Mouse (Mus musculus) cerebellum, adult 9-10 months (tissue): ENCODE results near the gene Ddi2.
"Not testable (repeated sequence)": the region's sequence is repeated elsewhere in the genome, so short reads cannot be mapped to it uniquely, and the experiment has no call there.

Experiments
- DNase-seq: peaks from one replicate; pipeline ENCODE4 v3.0.0; 2022

The Ddi2 gene

DNA sequence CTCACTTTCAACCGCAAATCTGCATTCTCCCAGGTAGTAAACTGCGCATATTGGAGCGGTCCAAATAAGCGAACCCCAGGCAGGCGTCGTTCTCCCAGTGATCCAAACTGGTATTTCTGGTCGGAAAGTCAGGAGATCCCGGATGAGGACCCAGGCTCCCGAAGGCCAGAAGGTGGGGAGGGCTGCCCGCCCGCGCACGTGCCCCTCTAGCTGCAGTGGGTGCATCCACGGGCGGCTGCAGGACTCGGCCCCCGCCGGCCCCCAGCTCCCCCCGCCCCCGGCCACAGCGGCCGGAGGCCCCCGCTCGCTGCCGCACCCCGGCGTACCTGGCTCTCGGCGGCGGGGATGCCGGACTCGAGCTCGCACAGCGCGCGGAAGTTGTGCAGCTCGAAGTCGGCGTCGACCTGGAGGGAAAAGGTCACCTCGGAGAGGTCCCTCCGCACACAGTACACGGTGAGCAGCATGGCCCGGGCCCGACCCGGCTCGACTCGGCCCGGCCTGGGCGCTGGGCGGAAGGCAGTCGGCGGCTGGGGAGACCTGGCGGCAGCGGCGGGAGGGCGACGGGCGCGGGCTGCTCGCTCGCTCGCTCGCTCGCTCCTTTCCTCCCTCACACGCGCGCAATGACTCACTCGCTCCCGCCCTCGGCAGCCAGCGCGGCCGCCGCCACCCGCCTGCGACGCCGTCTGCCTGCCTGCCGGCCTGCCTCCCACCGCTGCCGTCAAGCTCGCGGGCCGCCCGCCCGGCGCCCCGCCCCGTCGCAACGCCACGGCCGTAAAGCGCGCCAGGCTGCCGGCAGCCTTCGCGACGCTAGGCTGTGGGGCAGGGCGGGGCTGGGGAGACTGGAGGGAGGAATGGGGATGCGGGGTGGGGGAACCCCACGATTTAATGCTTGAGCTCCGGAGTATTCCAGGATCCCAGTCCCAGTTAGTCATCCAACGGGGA lies at the start of gene Ddi2:
Gene Ddi2 (minus strand): TSS at position 689 of the 942 bp plus-strand sequence.
- peak; percentile 89 for DNase-seq

DNA sequence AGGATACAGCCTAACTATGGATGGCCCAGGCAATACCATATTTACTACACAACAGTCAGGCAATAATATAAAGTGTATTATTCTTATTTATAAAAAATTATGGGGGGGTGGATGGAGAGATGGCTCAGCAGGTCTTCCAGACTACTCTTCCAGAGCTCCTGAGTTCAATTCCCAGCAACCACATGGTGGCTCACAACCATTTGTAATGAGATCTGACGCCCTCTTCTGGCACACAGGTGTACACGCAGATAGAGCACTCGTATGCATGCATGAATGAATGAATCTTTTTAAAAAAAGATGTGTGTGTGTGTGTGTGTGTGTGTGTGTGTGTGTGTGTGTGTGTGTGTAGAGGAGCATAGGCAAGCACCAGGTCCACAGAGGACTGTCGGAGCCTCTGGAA lies 49.8 kb upstream of the Ddi2 start:
- not testable (repeated sequence) for DNase-seq

DNA sequence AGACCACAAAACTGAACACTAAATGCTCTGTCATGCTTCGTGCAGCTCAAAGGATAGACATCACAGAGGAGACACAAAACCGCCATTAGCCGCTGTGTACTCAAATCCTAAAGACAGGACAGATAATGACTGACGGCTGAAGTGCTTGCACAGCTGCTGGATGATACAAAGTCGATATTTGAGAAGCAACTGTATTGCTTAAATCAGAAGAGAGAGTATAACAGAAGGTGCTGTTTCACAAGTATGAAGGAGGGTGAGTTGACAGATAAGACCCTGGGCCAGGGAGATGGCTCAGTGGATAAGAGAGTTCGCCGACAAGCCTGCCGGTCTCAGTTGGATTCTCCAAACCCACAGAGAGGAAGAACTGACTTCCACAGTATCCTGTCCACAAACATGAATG lies 48.6 kb upstream of the Ddi2 start:
- no peak for DNase-seq

DNA sequence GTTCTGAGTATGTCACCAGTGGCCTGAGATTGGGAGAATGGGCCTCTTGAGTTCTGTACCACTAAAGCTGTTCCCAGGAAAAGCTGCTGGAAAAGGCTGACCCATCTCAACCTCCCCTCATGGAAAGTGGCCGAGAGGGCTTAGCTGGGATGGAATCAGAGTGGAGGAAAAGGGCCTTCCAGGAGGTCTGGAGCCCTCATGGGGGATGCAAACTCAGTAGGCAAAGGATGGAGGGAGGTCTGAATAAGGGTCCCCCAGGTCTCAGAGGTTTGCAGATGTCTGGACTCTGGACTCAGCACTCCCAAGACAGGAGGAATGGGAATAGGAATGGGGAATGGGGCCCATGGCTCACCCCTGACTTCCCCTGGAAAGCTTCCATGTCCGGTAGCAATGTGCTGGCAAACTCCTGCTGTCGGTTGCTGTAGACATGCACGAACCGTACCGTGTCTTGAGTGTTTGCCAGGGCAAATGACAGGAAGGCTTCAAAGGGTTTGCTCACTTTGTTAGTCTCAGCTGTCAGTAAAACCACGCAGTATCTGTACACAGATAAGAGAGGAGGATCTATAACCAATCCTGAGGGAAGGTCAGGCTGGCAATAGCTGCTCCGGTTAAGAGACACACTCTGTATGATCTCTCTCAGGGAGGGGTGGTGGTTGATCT lies 46.4 kb upstream of the Ddi2 start:
- DNase-seq = no peak

DNA sequence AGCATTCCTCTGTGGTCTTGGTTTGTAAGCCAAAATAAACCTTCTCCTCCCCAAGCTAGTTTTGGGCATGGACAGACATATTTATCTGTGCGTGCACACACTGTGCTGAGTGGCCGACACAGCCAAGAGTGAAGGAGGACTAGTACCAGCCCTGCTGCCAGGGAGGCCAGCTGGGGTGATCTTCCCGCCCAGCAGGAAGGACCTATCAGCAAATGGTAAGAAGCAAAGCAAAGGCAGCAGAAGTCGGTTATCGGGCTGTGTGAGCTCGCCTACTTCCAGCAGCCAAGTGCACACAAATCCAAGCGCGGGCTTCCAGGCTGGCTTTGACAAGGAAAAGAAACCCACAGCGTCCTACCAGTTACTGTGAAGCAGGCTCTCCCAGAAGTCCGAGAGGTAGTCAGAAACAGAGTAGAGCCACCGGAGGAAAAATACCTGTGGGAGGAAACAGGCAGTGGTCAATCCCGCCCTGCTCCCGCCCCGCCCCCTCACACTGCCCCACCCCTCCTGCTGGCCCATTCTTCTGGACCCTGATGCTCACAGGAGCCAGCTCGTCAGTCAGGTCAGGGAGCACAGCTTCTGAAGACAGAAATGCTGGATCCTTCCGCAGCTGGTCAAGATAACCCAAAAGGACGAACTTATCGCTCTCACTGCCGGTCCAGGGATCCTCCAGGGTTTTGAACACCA lies 44.3 kb upstream of the Ddi2 start:
- peak; percentile 81 for DNase-seq

DNA sequence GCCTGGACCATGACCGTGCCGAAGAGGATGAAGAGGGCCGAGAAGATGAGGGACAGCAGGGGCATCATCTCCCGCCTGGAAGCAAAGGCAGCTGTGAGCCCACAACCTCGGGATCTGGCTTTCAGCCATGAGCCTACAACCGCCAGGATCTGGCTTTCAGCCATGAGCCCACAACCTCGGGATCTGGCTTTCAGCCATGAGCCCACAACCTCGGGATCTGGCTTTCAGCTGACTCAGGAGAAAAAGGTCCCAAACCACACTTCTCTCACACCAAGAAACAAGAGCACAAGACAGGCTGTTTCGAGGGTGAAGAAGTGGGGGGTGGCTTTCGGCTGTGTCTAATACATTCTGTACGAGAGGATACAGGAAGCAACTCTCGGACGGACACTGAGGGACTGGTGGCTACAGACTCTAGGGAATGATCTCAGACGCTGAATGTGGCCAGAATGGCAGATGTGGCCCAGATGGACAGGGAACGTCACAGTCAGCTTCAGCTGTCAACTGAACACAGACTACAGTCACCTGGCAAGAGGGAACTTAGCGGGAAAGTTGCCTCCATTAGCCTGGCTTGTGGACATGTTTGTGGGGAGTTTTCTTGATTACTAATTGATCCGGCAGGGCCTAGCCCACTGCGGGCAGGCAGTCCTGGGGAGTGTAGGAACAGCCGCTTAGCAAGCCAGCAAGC lies 43.6 kb upstream of the Ddi2 start:
- peak; percentile 34 for DNase-seq

DNA sequence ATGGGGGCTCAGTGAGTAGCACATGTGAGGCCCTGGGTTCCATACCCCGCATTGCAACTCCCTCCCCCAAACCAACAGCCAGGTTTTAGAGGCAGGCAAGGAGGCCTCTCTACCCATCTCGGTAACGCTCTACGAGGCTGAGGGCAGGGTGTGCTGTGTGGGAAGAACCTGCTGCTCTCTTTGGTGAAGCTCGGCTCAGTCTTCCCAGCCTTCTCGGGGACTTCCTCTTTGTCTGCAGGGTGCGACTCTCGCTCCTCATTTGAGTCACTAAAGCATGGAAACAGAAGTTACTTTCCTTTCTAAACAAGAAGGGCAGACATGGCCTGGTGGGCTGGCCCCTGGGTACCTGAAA lies 43.1 kb upstream of the Ddi2 start:
- DNase-seq = no peak

DNA sequence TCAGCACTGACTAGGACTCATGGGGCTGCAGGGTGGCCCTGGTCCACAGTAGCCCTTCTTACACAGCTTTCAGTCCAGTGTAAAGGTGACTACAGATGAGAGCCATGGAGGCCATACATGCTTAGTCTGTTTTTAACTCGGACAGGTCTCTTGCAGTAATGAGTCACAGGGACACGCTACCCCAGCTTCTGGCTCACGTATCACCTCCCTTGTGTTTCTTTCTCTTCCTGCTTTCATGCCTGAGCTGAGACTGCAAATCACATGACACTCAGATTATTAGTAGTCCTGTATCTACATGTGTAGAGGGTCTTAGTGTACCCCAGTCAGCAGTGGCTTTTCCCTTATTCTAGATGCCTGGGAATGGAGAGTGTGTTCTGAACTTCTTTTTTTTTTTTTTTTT lies 41.8 kb upstream of the Ddi2 start:
- DNase-seq = no peak

DNA sequence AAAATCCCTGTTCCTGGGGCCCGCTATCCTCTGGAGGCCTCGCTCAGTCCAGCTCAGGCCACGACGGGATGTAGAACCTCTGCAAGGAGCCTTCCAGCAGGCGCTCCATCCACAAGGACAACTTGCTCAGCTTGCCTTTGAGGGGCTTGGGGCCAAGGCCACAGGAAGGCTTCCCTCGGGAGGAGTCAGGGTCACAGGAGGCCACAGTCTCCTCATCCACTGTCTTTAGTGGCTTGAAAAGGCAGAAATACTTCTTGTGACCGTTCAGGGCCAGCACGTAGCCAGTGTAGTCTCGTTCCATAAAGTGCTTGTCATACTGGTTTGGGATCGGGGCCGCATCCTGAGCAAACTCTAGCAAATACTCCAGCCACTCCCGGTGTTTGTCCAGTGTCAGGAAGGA lies 40.3 kb upstream of the Ddi2 start:
- DNase-seq = no peak

DNA sequence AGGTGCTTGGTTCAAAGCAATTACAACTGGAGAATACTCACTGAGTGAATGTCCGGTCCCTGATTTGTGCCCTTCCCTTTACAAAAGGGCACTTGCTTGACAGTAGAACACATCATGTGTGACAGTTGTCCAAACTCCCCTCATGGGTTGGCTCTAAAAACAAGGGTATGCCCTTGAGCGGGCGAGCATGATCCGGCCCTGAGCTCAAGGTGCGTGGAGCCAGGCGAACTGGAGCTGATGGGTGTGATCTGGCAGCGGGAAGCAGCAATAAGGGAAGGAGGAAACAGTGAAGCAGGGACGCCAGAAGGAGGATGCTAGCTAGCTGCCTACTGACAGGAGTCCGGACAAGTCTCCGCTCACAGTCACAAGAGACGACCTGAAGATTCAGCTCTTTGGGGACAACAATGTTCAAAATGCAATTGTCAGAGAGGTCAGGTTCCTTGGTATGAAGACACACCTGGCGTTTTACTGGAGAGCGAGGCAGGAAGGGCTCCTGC lies 38.9 kb upstream of the Ddi2 start:
- no peak for DNase-seq

DNA sequence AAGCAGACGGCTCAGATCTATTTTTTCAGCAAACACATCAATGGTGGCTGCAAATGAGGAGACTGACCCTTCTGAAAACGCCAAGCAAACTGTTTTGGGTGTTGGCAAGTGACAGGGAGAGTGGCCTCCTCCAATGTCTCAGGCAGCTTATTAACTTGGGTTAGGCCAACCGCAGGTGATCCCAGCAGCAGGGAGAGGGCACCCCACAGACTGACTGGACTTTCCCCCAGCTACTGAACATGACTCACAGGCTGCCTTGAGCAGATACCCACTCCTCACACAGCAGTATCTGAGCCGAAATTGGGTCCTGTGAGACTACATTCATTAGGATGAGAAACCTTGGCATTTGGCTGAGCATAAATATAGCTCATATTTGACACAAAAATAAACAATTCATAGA lies 37.7 kb upstream of the Ddi2 start:
- DNase-seq = no peak

DNA sequence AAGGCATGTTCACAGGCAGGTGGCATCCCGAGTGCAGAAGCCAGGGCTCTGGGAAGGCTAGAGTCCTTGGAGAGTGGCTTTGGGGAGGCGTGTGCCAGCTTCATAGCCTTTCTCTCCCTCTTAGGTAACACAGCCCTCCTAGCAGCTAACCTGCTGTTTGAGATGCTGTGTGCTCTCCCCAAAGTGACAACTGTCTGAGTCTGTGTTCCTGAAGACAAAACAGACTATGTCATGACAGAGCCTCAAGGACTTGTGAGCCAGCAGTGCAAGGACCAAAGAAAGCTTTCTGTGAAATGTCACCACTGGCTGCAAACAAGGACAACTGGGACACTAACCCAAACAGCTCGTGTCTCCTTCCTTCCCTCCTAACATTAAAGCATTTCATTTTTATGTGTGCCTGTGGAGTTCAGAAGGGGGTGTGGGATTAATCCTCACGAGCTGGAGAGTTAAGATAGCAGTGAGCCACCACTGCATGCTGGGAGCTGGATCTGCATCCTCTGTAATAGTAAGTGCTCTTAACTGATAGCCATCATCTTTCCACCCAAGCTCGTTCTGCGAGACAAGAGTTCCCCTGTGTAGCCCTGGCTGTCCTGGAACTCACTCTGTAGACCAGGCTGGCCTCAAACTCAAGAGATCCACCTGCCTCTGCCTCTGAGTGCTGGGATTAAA lies 35.8 kb upstream of the Ddi2 start:
- no peak for DNase-seq

DNA sequence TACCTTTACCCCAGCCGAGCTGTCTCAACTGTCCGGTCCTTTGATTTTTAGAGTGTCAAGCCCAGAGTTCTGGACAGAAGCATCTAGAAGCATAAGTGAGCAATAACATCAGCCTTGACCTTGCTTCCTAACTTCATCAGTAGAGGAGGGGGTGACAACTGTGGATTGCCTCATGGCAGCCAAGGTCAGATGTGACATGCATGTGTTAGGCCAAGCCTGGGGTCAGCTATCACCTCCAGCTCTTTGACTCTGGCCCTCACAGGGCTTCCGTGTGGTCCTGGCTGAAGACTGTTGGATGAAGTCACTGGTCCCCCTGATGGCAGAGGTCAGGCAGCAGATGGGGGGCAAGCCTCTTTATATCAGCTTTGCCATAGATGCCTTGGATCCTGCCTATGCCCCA lies 33.9 kb upstream of the Ddi2 start:
- no peak for DNase-seq

DNA sequence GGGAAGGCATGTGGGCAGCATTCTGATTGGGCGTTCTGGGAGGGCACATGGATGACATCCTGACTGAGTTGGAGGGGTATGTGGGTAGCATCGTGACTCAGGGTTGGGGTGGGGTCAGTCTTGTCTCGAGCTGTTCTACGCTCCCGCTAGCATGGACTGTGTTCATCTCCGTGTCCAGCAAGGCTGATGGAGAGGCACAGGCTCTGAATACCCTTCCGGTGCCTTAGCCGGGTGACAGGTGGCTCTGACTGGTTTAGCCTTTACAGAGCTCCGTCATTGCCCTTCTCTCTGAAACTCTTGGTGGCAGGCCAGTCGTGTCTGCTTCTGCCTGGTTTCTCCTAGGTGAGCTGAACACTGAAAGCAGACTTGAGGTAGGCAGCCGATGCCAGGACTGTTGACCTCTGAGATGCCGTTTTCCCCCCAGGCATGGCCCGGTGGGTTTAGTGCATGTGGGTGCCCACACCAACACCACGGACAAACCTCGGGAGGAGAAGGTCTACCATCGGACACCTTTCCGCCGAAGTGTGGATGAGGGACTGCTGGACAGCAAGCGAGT lies 32.2 kb upstream of the Ddi2 start:
- no peak for DNase-seq

DNA sequence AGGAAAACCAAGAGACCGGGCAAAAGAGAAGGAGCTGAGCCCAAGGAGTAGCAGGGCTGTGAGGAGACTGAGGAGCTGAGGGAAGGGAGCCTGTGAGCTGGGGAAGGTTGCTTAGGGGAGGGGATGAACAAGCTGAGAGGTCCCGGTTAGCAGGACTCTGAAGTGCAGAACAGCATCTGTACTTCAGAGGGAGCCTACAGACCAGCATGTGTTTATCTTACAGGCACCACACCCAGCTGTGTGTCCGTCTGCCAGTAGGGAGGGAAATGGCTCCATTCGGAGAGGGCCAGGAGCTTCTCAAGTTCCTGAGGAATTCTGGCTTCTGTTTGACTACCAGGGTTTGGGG lies 28.8 kb upstream of the Ddi2 start:
- DNase-seq = no peak

DNA sequence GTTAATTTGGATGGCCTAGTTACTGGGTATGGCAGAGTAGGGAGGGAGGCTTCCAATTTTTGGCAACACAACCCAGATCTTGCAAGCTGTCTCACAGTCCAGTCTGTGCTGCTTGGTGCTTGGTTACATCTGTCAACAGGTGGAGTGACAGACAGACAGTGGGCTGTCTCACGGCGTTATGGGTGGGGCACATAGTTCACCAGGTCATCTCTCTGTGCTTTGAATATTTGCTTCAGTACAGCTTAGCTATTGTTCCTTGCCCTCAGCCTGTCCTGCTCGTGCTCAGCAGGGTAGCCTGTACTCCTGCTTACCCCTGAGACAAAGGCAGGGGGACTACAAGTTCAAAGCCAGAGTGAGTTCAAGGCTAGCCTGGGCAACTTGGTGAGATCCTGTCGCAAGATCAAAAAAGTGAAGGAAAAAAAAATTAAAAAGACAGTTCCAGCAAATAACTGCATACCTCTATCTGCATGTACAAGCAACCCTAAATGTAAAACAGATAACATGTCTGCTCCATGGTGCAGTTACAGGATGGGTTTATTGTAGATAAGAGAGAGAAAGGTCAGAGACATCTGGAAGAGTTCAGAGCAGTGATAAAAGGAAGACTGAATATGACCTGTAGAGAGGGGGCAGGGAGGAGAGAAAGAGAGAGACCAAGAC lies 28.3 kb upstream of the Ddi2 start:
- no peak for DNase-seq

DNA sequence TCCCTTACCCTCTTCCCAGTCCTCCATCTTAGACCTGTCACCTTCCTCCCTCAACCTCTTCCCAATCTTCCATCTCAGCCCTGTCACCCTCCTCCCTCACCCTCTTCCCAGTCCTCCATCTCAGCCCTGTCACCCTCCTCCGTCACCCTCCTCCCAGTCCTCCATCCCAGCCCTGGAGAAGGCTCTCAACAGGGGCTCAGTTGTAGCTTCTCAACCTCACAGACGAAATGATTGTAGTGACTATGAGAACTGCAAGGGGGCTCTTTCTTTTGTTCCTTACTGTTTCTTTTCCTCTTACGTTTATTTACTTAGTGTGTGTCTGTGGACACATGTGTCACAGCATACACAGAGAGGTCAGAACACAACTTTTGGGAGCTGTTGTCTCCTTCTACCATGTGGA lies 27.6 kb upstream of the Ddi2 start:
- no peak for DNase-seq

DNA sequence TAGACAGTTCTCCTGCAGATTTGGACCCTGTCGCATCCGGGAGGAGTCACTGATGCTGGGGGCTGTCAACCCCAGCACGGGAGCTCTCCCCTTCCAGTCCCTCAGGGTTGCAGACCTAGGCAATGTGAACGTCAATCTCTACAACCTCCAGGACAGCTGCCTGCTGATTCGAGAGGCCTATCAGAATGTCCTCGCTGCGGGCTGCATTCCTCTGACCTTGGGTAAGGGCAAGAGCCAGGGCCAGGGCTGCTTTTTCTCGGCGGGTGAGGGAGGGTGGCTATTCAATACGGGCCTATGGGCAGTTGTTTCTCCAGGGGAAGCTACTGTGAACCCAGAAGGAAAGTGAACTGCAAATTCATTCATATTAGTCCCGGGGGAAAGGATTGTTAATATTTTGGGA lies 26.3 kb upstream of the Ddi2 start:
- DNase-seq = no peak

DNA sequence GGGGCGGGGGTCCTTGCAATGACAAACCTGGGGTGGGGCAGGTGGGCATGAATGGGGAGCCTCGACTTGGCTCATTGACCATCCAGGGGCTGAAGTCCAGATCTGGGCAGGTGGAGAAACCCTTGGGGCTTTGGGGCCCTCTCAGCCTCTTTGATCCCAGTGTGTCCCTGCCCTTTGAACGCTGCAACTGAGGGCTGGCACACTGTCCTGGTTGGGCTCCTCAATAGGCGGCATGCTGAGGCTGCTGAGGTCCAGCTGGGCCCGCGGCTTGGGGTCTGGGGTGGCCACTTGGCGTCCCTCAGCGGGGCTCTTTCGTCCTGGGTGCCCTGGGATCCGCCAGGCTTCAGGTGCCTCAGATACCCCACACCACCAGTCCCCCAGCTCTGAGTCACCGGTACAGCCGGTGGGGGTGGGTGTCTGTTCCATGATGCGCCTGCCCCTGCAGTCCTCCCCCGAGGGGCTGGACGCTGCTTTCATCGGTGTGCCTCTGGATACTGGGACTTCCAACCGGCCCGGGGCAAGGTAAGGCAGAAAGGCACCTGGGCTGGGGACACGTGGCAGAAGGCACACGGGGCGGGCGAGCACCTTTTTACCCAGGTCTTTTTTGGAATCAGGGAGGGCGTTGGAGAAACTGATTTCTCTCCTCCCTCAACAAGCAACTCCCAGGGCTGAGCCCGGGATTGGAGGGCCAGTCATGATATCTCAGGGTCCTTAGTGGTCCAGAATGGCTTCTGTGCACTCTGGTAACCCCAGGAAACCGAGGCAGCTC lies 23.5 kb upstream of the Ddi2 start, which contains the start of gene Agmat:
Gene Agmat (plus strand): TSS at position 95 of the 769 bp plus-strand sequence.
- no peak for DNase-seq

DNA sequence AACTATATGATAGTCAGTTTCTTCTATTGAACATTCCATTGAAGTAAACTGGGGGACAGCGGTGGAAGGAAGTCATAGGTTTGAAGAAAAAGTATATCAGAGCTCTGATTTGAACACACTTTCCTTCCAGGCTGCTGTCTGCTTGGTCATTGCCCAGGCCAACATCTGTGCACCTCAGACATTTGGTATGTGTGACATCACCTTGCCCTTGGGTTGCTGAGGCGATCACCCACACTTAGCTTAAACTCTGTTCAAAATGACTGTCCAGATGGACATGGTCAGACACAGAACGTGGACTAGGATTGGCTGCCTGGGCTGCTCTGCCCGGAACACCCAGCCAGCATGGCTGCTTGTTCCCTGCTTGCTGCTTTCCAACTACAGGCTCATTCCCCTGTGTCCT lies 19.2 kb upstream of the Ddi2 start:
- no peak for DNase-seq

DNA sequence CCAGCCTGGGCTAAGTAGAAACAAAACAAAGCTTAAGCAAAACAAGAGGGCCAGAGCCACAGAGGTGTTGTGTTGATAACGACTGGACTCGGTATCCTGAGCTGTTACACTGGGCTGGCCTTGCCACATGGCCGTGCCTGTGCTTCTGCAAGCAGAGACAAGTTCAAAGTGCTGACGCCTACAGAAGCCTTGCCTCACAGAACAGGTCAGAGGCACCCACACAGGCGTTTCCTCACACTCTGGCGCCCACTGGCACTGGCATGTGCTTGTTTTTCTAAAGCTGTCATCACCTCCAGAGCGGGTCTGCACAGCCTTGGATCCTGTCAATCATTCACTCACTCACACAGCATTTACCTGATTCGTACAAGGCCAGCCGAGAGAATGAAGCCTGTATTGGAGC lies 18.6 kb upstream of the Ddi2 start:
- no peak for DNase-seq
